Mouse (Mus musculus): ENCODE data around the gene Pfn1.

Pfn1 gene

GRCm38 (mm10) chr11:70654923-70655570, 603 bp upstream of the Pfn1 start:
- DNase-seq (ENCODE audit: low spot score): peak; percentile 90

- peak; percentile 83 for DNase-seq (ENCODE audit: low spot score)
Measured at GRCm38 (mm10) chr11:70653345-70654197, 873 bp downstream of the Pfn1 start.

- no peak for DNase-seq (ENCODE audit: low spot score)
Measured at GRCm38 (mm10) chr11:70652884-70653344, 1.5 kb downstream of the Pfn1 start.

GRCm38 (mm10) chr11:70652029-70652883, 2.2 kb downstream of the Pfn1 start:
- no peak for DNase-seq (ENCODE audit: low spot score)

GRCm38 (mm10) chr11:70651391-70651790, 3.1 kb downstream of the Pfn1 start:
- no peak for DNase-seq (ENCODE audit: low spot score)

GRCm38 (mm10) chr11:70650322-70651175, 3.9 kb downstream of the Pfn1 start:
- DNase-seq (ENCODE audit: low spot score): no peak

- DNase-seq (ENCODE audit: low spot score): no peak
Measured at GRCm38 (mm10) chr11:70649185-70649734, 5.2 kb downstream of the Pfn1 start.

GRCm38 (mm10) chr11:70648512-70648911, 5.9 kb downstream of the Pfn1 start:
- DNase-seq (ENCODE audit: low spot score): no peak

- peak; percentile 66 for DNase-seq (ENCODE audit: low spot score)
Measured at GRCm38 (mm10) chr11:70647716-70648420, 6.6 kb downstream of the Pfn1 start.

- peak; percentile 97 for DNase-seq (ENCODE audit: low spot score)
Measured at GRCm38 (mm10) chr11:70646691-70647650, 7.5 kb downstream of the Pfn1 start, which contains the start of the genes Rnf167 and Slc25a11. Gene Rnf167 (plus strand): TSS chr11:70647235. Gene Slc25a11 (minus strand): TSS chr11:70647479.

- DNase-seq (ENCODE audit: low spot score): peak; percentile 63
Measured at GRCm38 (mm10) chr11:70646259-70646555, 8.2 kb downstream of the Pfn1 start.

GRCm38 (mm10) chr11:70645461-70646258, 8.8 kb downstream of the Pfn1 start:
- no peak for DNase-seq (ENCODE audit: low spot score)

- DNase-seq (ENCODE audit: low spot score): no peak
Measured at GRCm38 (mm10) chr11:70644564-70645103, 9.8 kb downstream of the Pfn1 start.

GRCm38 (mm10) chr11:70643051-70643450, 11.4 kb downstream of the Pfn1 start:
- DNase-seq (ENCODE audit: low spot score): no peak

GRCm38 (mm10) chr11:70641241-70641640, 13.2 kb downstream of the Pfn1 start:
- no peak for DNase-seq (ENCODE audit: low spot score)

GRCm38 (mm10) chr11:70639976-70640375, 14.5 kb downstream of the Pfn1 start:
- DNase-seq (ENCODE audit: low spot score): no peak

- no peak for DNase-seq (ENCODE audit: low spot score)
Measured at GRCm38 (mm10) chr11:70638714-70639278, 15.6 kb downstream of the Pfn1 start, which contains the start of gene Gp1ba. Gene Gp1ba (plus strand): TSS chr11:70639122.

- DNase-seq (ENCODE audit: low spot score): no peak
Measured at GRCm38 (mm10) chr11:70638293-70638692, 16.2 kb downstream of the Pfn1 start.
